In genomic region chr9:114770224-114770623, GRCm38 (mm10) we compare ENCODE assay signal across 13 mouse cellular contexts. TPM values are rescaled to one million over a fixed set of nuclear protein-coding genes. Genes with fewer than 3 reads are reported as not detected.
A peak's percentile ranks its signal among the peaks of the same experiment; 100 is the strongest.
DNase-seq lines count a peak whose midpoint lies in the region; ATAC-seq and TF ChIP-seq lines count a peak whose summit lies in the region.
"Had no signal": no experiment of that assay in that cellular context is flagged by ENCODE, and none has a peak within 500 bp of the region (broad histone marks: within the 10 kb centered on the region; RNA-seq: fewer than 3 reads in every experiment).

No protein-coding gene starts in this region.

- peaks cover 22% of the 10 kb centered on the region for H3K79me2 ChIP-seq in MEL (ENCODE audit: control insufficient read depth, insufficient read depth, low read length, poor library complexity)

- no peak for TF ChIP-seq CTCF in MEL (IDR thresholded peaks at IDR 0.05 in 2 of 3, conservative IDR thresholded peaks at IDR 0.05 in 1 of 3; ENCODE audit: control insufficient read depth in 1 of 3, insufficient read depth in 1 of 3, low read depth in 2 of 3, low read length in 3 of 3, poor library complexity in 1 of 3, severe bottlenecking in 1 of 3)
- TF ChIP-seq CTCF in thymus, adult 2 months (IDR thresholded peaks at IDR 0.05; ENCODE audit: borderline replicate concordance, control insufficient read depth, extremely low read depth, insufficient read depth, low read length, poor library complexity): no peak

- no peak for TF ChIP-seq RAD21 in MEL (IDR thresholded peaks at IDR 0.05; ENCODE audit: low read depth, low read length)

- no peak for ATAC-seq in kidney, embryonic 16.5 days (ENCODE audit: low FRiP score, low TSS enrichment)
- no peak for ATAC-seq in erythroid progenitor cell, adult 5-6 weeks (replicated peaks; ENCODE audit: low FRiP score, poor library complexity, severe bottlenecking)

- H3K9me3 ChIP-seq in MEL (replicated peaks; ENCODE audit: insufficient read depth, low read length): no peaks in the 10 kb centered on the region
- peaks cover 9% of the 10 kb centered on the region; the same call in 1 of the 2 replicates for H3K9me3 ChIP-seq in kidney, embryonic 16.5 days (ENCODE audit: low read length)
- H3K9me3 ChIP-seq: heart, embryonic 10.5 days; neural tube, embryonic 12.5 days had no signal

- peak; percentile 34 for DNase-seq in layer of hippocampus, adult 9-11 months
- no peak for DNase-seq in layer of hippocampus, postnatal 14 days (ENCODE audit: low spot score in 2 of 2)
- DNase-seq in MEL (ENCODE audit: low read depth, low spot score): peak; percentile 25
- DNase-seq in lung, postnatal 10 days: peak; percentile 38
- DNase-seq in thymus, adult 2 months: peak; percentile 40
- no peak for DNase-seq in right cerebral cortex, postnatal 10 days (ENCODE audit: low spot score in 2 of 2)
- DNase-seq: adrenal gland, postnatal 36 days; cerebellum, adult 11-12 months had no signal

- H3K4me3 ChIP-seq in MEL (ENCODE audit: control insufficient read depth in 1 of 2, insufficient read depth in 1 of 2, low read depth in 2 of 2, low read length in 2 of 2): no peak overlapping the region
- H3K4me3 ChIP-seq in thymus, adult 2 months (ENCODE audit: control insufficient read depth, insufficient read depth, low read length): no peak overlapping the region
- H3K4me3 ChIP-seq in kidney, embryonic 16.5 days (ENCODE audit: low read length): no peak overlapping the region
- H3K4me3 ChIP-seq: heart, embryonic 10.5 days; limb, embryonic 13.5 days; neural tube, embryonic 12.5 days had no signal

- TF ChIP-seq POLR2A in MEL (IDR thresholded peaks at IDR 0.05; ENCODE audit: control insufficient read depth in 1 of 2, insufficient read depth in 1 of 2, low read depth in 1 of 2, low read length in 2 of 2, poor library complexity in 1 of 2): no peak
- TF ChIP-seq POLR2A in thymus, adult 2 months (IDR thresholded peaks at IDR 0.05; ENCODE audit: control insufficient read depth, extremely low read depth, insufficient read depth, low read length, poor library complexity): no peak

- 20% methylated on average over 4 of the region's 4 CpGs for WGBS in thymus, adult 2 months
- 87% methylated on average over 4 of the region's 4 CpGs for WGBS in kidney, embryonic 16.5 days

- H3K9ac ChIP-seq in MEL (ENCODE audit: control insufficient read depth, low read depth, low read length, poor library complexity, severe bottlenecking): no peak overlapping the region
- H3K9ac ChIP-seq in kidney, embryonic 16.5 days (replicated peaks; ENCODE audit: low read length): no peak overlapping the region
- H3K9ac ChIP-seq: limb, embryonic 13.5 days; neural tube, embryonic 12.5 days had no signal

- H3K27ac ChIP-seq in MEL (ENCODE audit: control insufficient read depth, low read depth, low read length): no peak overlapping the region
- no peak overlapping the region for H3K27ac ChIP-seq in thymus, adult 2 months (ENCODE audit: control insufficient read depth, insufficient read depth, low read length)
- no peak overlapping the region for H3K27ac ChIP-seq in kidney, embryonic 16.5 days (ENCODE audit: low read length)
- H3K27ac ChIP-seq: heart, embryonic 10.5 days; limb, embryonic 13.5 days; neural tube, embryonic 12.5 days had no signal

- no peaks in the 10 kb centered on the region for H3K27me3 ChIP-seq in MEL (ENCODE audit: control insufficient read depth in 1 of 2, insufficient read depth in 2 of 2, low read length in 2 of 2)
- no peaks in the 10 kb centered on the region for H3K27me3 ChIP-seq in thymus, adult 2 months (ENCODE audit: control insufficient read depth, insufficient read depth, low read length)
- no peaks in the 10 kb centered on the region for H3K27me3 ChIP-seq in kidney, embryonic 16.5 days (ENCODE audit: insufficient read depth, low read length)
- H3K27me3 ChIP-seq: limb, embryonic 13.5 days; neural tube, embryonic 12.5 days had no signal

- peaks cover 2 to 24% of the 10 kb centered on the region in 2 experiments; a peak in 3 of 4 replicates for H3K36me3 ChIP-seq in MEL (ENCODE audit: control insufficient read depth in 1 of 2, insufficient read depth in 2 of 2, low read length in 2 of 2)
- peaks cover 4% of the 10 kb centered on the region; the same call in 1 of the 2 replicates for H3K36me3 ChIP-seq in thymus, adult 2 months (ENCODE audit: control insufficient read depth, insufficient read depth, low read length)
- H3K36me3 ChIP-seq in kidney, embryonic 16.5 days (ENCODE audit: insufficient read depth, low read length): peaks cover 14% of the 10 kb centered on the region

- no peak for TF ChIP-seq EP300 in MEL (IDR thresholded peaks at IDR 0.05; ENCODE audit: low read depth in 1 of 2, low read length in 2 of 2)

- no peaks in the 10 kb centered on the region for H3K4me1 ChIP-seq in MEL (ENCODE audit: control insufficient read depth in 1 of 2, insufficient read depth in 2 of 2, low read length in 2 of 2)
- peaks cover 38% of the 10 kb centered on the region for H3K4me1 ChIP-seq in thymus, adult 2 months (replicated peaks; ENCODE audit: control insufficient read depth, insufficient read depth, low read length)
- peaks cover 27% of the 10 kb centered on the region for H3K4me1 ChIP-seq in kidney, embryonic 16.5 days (ENCODE audit: insufficient read depth, low read length)

- H3K4me2 ChIP-seq in kidney, embryonic 16.5 days (replicated peaks; ENCODE audit: low read depth, low read length): no peak overlapping the region
- H3K4me2 ChIP-seq: limb, embryonic 13.5 days; neural tube, embryonic 12.5 days had no signal

TF ChIP-seq in MEL, 35 proteins besides CTCF, POLR2A, EP300 and RAD21:
- TF ChIP-seq POLR2AphosphoS2 (IDR thresholded peaks at IDR 0.05; ENCODE audit: low read length): 0 out of 2 replicates have a peak, but pooled peaks have one; percentile 35
- TF ChIP-seq E2F4 (IDR thresholded peaks at IDR 0.05; ENCODE audit: borderline replicate concordance, low read depth, low read length): no peak
- TF ChIP-seq BHLHE40 (IDR thresholded peaks at IDR 0.05; ENCODE audit: borderline replicate concordance, low read depth, low read length): no peak
- no peak for TF ChIP-seq HCFC1 (IDR thresholded peaks at IDR 0.05; ENCODE audit: low read depth, low read length)
- TF ChIP-seq MXI1 (IDR thresholded peaks at IDR 0.05; ENCODE audit: low read depth, low read length): no peak
- no peak for TF ChIP-seq ETS1 (IDR thresholded peaks at IDR 0.05; ENCODE audit: low read depth, low read length)

RNA-seq across cellular contexts. Expression of gene Cmtm7, which starts 11.4 kb away (rescaled TPM):
- 1 to 10 TPM; 7.4 to 8.3 TPM for total RNA-seq in layer of hippocampus, postnatal 14 days (2021)
- total RNA-seq in MEL (2012; rRNA removed): 290 and 352 TPM in 2 replicates
- polyA plus RNA-seq in MEL (2012; ENCODE audit: insufficient read depth in 1 of 2, insufficient read length in 2 of 2, low read depth in 1 of 2, low replicate concordance in 2 of 2, missing spikeins in 1 of 2): 100 to 1,000 TPM in 1 of 2 experiments, not detected in 1; 545 TPM
- 781 and 799 TPM in 2 replicates for polyA plus RNA-seq in thymus, adult 2 months (2012; rRNA removed)
- polyA plus RNA-seq in kidney, embryonic 16.5 days (2015; fragmentation: Nextera tagmentation; extraction: Ambion mirVana): 111 and 117 TPM in 2 replicates
- 64.1 and 71.7 TPM in 2 replicates for total RNA-seq in erythroid progenitor cell, adult 5-6 weeks (2015; ENCODE audit: low replicate concordance)
- total RNA-seq in erythroid progenitor cell, adult 5-6 weeks (2017; ENCODE audit: low replicate concordance): 46.0 and 46.4 TPM in 2 replicates

RNA-seq across cellular contexts. Expression of gene Cmtm6, which starts 39.3 kb away (rescaled TPM):
- 10 to 100 TPM; 25.9 to 28.1 TPM for total RNA-seq in layer of hippocampus, postnatal 14 days (2021)
- 17.6 and 21.0 TPM in 2 replicates for total RNA-seq in MEL (2012; rRNA removed)
- 10 to 100 TPM in 1 of 2 experiments, not detected in 1; 21.7 TPM for polyA plus RNA-seq in MEL (2012; ENCODE audit: insufficient read depth in 1 of 2, insufficient read length in 2 of 2, low read depth in 1 of 2, low replicate concordance in 2 of 2, missing spikeins in 1 of 2)
- polyA plus RNA-seq in thymus, adult 2 months (2012; rRNA removed): 72.4 and 76.2 TPM in 2 replicates
- 67.0 and 73.5 TPM in 2 replicates for polyA plus RNA-seq in kidney, embryonic 16.5 days (2015; fragmentation: Nextera tagmentation; extraction: Ambion mirVana)
- total RNA-seq in erythroid progenitor cell, adult 5-6 weeks (2015; ENCODE audit: low replicate concordance): 8.8 and 9.7 TPM in 2 replicates
- total RNA-seq in erythroid progenitor cell, adult 5-6 weeks (2017; ENCODE audit: low replicate concordance): 10.4 and 20.0 TPM in 2 replicates

Comparison
In these comparisons a context has a peak if more than half of its experiments do, and no peak if none do; other contexts are left out.
1. DNase-seq: peak in layer of hippocampus, adult 9-11 months (single experiment), MEL (single experiment), lung, postnatal 10 days (single experiment) and thymus, adult 2 months (single experiment); none in layer of hippocampus, postnatal 14 days (0 of 2) and right cerebral cortex, postnatal 10 days (0 of 2).
2. RNA of gene Cmtm7, which starts 11.4 kb away (total RNA-seq): 290 to 352 TPM in MEL and 46.0 to 71.7 TPM in erythroid progenitor cell, adult 5-6 weeks; 7.4 to 8.3 TPM in layer of hippocampus, postnatal 14 days; every median in the first group is over 4 times any median in the second.